ENCODE assay signal across 14 mouse cellular contexts in the genomic region with DNA sequence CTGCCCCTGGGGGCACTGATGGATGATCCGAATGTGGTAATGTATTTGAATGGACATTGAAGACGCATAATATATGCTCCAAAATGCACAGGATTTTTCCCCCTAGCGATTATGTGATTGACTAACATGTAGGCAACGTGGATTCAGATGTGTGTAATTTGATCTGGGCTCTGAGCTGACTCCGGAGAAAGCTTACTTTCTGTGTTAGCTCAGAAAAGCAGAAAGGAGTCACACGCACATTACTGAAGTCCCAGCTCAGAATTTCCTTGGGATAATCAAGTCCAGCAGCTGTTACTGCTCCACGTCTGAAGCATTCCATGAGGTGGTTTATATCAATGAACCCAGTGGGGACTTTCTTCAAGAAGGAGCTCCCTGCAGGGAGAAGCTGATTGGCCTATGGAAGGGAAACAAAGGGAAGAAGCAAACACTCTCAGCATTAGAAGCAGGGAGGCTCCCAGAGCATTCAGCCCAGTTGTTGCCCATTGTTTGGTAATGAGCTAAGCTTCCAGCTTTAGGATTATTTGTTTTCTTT. TPM values are rescaled to one million over a fixed set of nuclear protein-coding genes. Genes with fewer than 3 reads are reported as not detected.
DNase-seq lines count a peak whose midpoint lies in the region; ATAC-seq and TF ChIP-seq lines count a peak whose summit lies in the region.
"Had no signal": no experiment of that assay in that cellular context is flagged by ENCODE, and none has a peak within 500 bp of the region (broad histone marks: within the 10 kb centered on the region; RNA-seq: fewer than 3 reads in every experiment).

No protein-coding gene starts in this region.

- H3K4me2 ChIP-seq in forebrain, embryonic 12.5 days, result peak overlapping the region; percentile 6; the same call in 1 of the 2 replicates
- H3K4me2 ChIP-seq in forebrain, postnatal 0 days (ENCODE audit: low read depth), result no peak overlapping the region
- no peak overlapping the region for H3K4me2 ChIP-seq in neural tube, embryonic 15.5 days
- no peak overlapping the region for H3K4me2 ChIP-seq in limb, embryonic 11.5 days (ENCODE audit: low read depth, severe bottlenecking)
- 0 out of 2 replicates have a peak overlapping the region, but pooled peaks have one; percentile 15 for H3K4me2 ChIP-seq in stomach, embryonic 16.5 days (ENCODE audit: low read depth, low read length)
- H3K4me2 ChIP-seq: lung, embryonic 15.5 days had no signal

- H3K4me3 ChIP-seq in forebrain, embryonic 12.5 days (replicated peaks), result no peak overlapping the region
- H3K4me3 ChIP-seq in forebrain, postnatal 0 days (ENCODE audit: low read depth, low read length), result no peak overlapping the region
- no peak overlapping the region for H3K4me3 ChIP-seq in neural tube, embryonic 15.5 days (replicated peaks)
- no peak overlapping the region for H3K4me3 ChIP-seq in limb, embryonic 11.5 days (ENCODE audit: low read depth, low read length)
- H3K4me3 ChIP-seq in stomach, embryonic 16.5 days (replicated peaks; ENCODE audit: low read length), result no peak overlapping the region
- H3K4me3 ChIP-seq: lung, embryonic 15.5 days had no signal

- ATAC-seq in forebrain, embryonic 12.5 days (ENCODE audit: low FRiP score), result no peak
- ATAC-seq in forebrain, postnatal 0 days, result no peak
- ATAC-seq in neural tube, embryonic 15.5 days (ENCODE audit: low FRiP score), result no peak
- peak; percentile 21; the same call in 1 of the 2 replicates for ATAC-seq in limb, embryonic 11.5 days (ENCODE audit: insufficient number of reproducible peaks, low FRiP score, low TSS enrichment, low read depth)
- no peak for ATAC-seq in stomach, embryonic 16.5 days (ENCODE audit: insufficient read depth, low FRiP score)

- H3K36me3 ChIP-seq in forebrain, embryonic 12.5 days (replicated peaks), result no peaks in the 10 kb centered on the region
- no peaks in the 10 kb centered on the region for H3K36me3 ChIP-seq in forebrain, postnatal 0 days (ENCODE audit: insufficient read depth)
- H3K36me3 ChIP-seq in neural tube, embryonic 15.5 days, result no peaks in the 10 kb centered on the region
- no peaks in the 10 kb centered on the region for H3K36me3 ChIP-seq in limb, embryonic 11.5 days (ENCODE audit: control insufficient read depth, insufficient read depth, low read length)
- H3K36me3 ChIP-seq in stomach, embryonic 16.5 days (ENCODE audit: control insufficient read depth, insufficient read depth, low read length), result no peaks in the 10 kb centered on the region
- H3K36me3 ChIP-seq: lung, embryonic 15.5 days had no signal

- H3K9me3 ChIP-seq in forebrain, embryonic 12.5 days, result no peaks in the 10 kb centered on the region
- no peaks in the 10 kb centered on the region for H3K9me3 ChIP-seq in forebrain, postnatal 0 days (ENCODE audit: low read length)
- no peaks in the 10 kb centered on the region for H3K9me3 ChIP-seq in neural tube, embryonic 15.5 days (replicated peaks)
- no peaks in the 10 kb centered on the region for H3K9me3 ChIP-seq in limb, embryonic 11.5 days (ENCODE audit: control insufficient read depth, low read length)
- no peaks in the 10 kb centered on the region for H3K9me3 ChIP-seq in stomach, embryonic 16.5 days (replicated peaks; ENCODE audit: control insufficient read depth, low read length)
- H3K9me3 ChIP-seq: lung, embryonic 15.5 days had no signal

- TF ChIP-seq CTCF in forebrain, postnatal 0 days (IDR thresholded peaks at IDR 0.05; ENCODE audit: low read depth), result no peak

- H3K9ac ChIP-seq in forebrain, embryonic 12.5 days, result no peak overlapping the region
- no peak overlapping the region for H3K9ac ChIP-seq in forebrain, postnatal 0 days
- no peak overlapping the region for H3K9ac ChIP-seq in neural tube, embryonic 15.5 days (replicated peaks)
- no peak overlapping the region for H3K9ac ChIP-seq in limb, embryonic 11.5 days (ENCODE audit: low read length)
- H3K9ac ChIP-seq in stomach, embryonic 16.5 days (ENCODE audit: low read length), result no peak overlapping the region
- H3K9ac ChIP-seq: lung, embryonic 15.5 days had no signal

- WGBS in forebrain, embryonic 12.5 days, result 23% methylated on average over 7 of the region's 7 CpGs
- 28% methylated on average over 7 of the region's 7 CpGs for WGBS in forebrain, postnatal 0 days
- 20% methylated on average over 7 of the region's 7 CpGs for WGBS in neural tube, embryonic 15.5 days
- 26% methylated on average over 7 of the region's 7 CpGs for WGBS in limb, embryonic 11.5 days
- 16% methylated on average over 7 of the region's 7 CpGs for WGBS in stomach, embryonic 16.5 days

- peaks cover 14% of the 10 kb centered on the region for H3K27me3 ChIP-seq in forebrain, embryonic 12.5 days
- no peaks in the 10 kb centered on the region for H3K27me3 ChIP-seq in forebrain, postnatal 0 days (ENCODE audit: insufficient read depth, low read length)
- no peaks in the 10 kb centered on the region; the same call in 1 of the 2 replicates for H3K27me3 ChIP-seq in neural tube, embryonic 15.5 days (replicated peaks)
- H3K27me3 ChIP-seq in limb, embryonic 11.5 days (ENCODE audit: control insufficient read depth, insufficient read depth, low read length), result no peaks in the 10 kb centered on the region
- no peaks in the 10 kb centered on the region for H3K27me3 ChIP-seq in stomach, embryonic 16.5 days (ENCODE audit: control insufficient read depth, insufficient read depth, low read length)
- H3K27me3 ChIP-seq: lung, embryonic 15.5 days had no signal

- 0 out of 2 replicates have a peak overlapping the region, but pooled peaks have one; percentile 25 for H3K27ac ChIP-seq in forebrain, embryonic 12.5 days
- H3K27ac ChIP-seq in forebrain, postnatal 0 days (ENCODE audit: low read depth, low read length), result no peak overlapping the region
- no peak overlapping the region for H3K27ac ChIP-seq in neural tube, embryonic 15.5 days (replicated peaks)
- H3K27ac ChIP-seq in limb, embryonic 11.5 days (replicated peaks; ENCODE audit: low read depth, low read length), result peak overlapping the region; percentile 42; the same call in 1 of the 2 replicates
- no peak overlapping the region; the same call in 1 of the 2 replicates for H3K27ac ChIP-seq in stomach, embryonic 16.5 days (ENCODE audit: low read length)
- H3K27ac ChIP-seq: lung, embryonic 15.5 days had no signal

- peaks cover 8% of the 10 kb centered on the region; the same call in 1 of the 2 replicates for H3K4me1 ChIP-seq in forebrain, embryonic 12.5 days
- no peaks in the 10 kb centered on the region for H3K4me1 ChIP-seq in forebrain, postnatal 0 days (ENCODE audit: insufficient read depth)
- no peaks in the 10 kb centered on the region for H3K4me1 ChIP-seq in neural tube, embryonic 15.5 days
- no peaks in the 10 kb centered on the region for H3K4me1 ChIP-seq in limb, embryonic 11.5 days (ENCODE audit: control insufficient read depth, insufficient read depth, low read length)
- H3K4me1 ChIP-seq in stomach, embryonic 16.5 days (ENCODE audit: control insufficient read depth, insufficient read depth, low read length), result no peaks in the 10 kb centered on the region
- H3K4me1 ChIP-seq: lung, embryonic 15.5 days had no signal

- no peak for DNase-seq in forebrain, postnatal 0 days
- peak; percentile 22 for DNase-seq in neural tube, embryonic 10.5 days (ENCODE audit: extremely low spot score, low spot score)
- DNase-seq in limb, embryonic 11.5 days (ENCODE audit: low spot score), result peak; percentile 33
- no peak for DNase-seq in layer of hippocampus, adult 11-12 months (ENCODE audit: low spot score)
- no peak for DNase-seq in urinary bladder, postnatal 25 days (ENCODE audit: low spot score)
- DNase-seq: adrenal gland, postnatal 14 days; cerebellum, adult 11-12 months; gastrocnemius, postnatal 36 days; kidney, postnatal 14 days; thymus, postnatal 36 days had no signal

RNA-seq across cellular contexts. Expression of a gene that starts 17.9 kb away (rescaled TPM):
- polyA plus RNA-seq in forebrain, embryonic 12.5 days (2016; fragmentation: Nextera tagmentation; extraction: Ambion mirVana), result 22.9 and 23.2 TPM in 2 replicates
- 24.2 and 28.4 TPM in 2 replicates for total RNA-seq in forebrain, postnatal 0 days (2014; rRNA removed)
- polyA plus RNA-seq in forebrain, postnatal 0 days (2015; fragmentation: Nextera tagmentation; extraction: Ambion mirVana), result 9.7 and 9.9 TPM in 2 replicates
- 11.0 and 12.7 TPM in 2 replicates for polyA plus RNA-seq in neural tube, embryonic 15.5 days (2015; fragmentation: Nextera tagmentation; extraction: Ambion mirVana)
- 45.8 and 47.7 TPM in 2 replicates for polyA plus RNA-seq in limb, embryonic 11.5 days (2014; fragmentation: Nextera tagmentation; extraction: Ambion mirVana)
- polyA plus RNA-seq in stomach, embryonic 16.5 days (2015; fragmentation: Nextera tagmentation; extraction: Ambion mirVana), result 18.0 TPM in 2 replicates

Comparison
In these comparisons a context has a peak if more than half of its experiments do, and no peak if none do; other contexts are left out.
1. H3K27ac ChIP-seq: peak in forebrain, embryonic 12.5 days (single experiment) and limb, embryonic 11.5 days (single experiment); none in forebrain, postnatal 0 days (single experiment), neural tube, embryonic 15.5 days (single experiment) and stomach, embryonic 16.5 days (single experiment).
2. H3K4me2 ChIP-seq: peak in forebrain, embryonic 12.5 days (single experiment) and stomach, embryonic 16.5 days (single experiment); none in forebrain, postnatal 0 days (single experiment), neural tube, embryonic 15.5 days (single experiment) and limb, embryonic 11.5 days (single experiment).
3. DNase-seq: peak in neural tube, embryonic 10.5 days (single experiment) and limb, embryonic 11.5 days (single experiment); none in forebrain, postnatal 0 days (single experiment), layer of hippocampus, adult 11-12 months (single experiment) and urinary bladder, postnatal 25 days (single experiment).